Mouse (Mus musculus) C2C12 (cell line): ENCODE measurements around the gene Enpp1.

Experiments used
- CEBPB ChIP-seq: IDR thresholded peaks from one replicate; pipeline ENCODE4 v1.6.1; 2011; ENCODE audit warnings: low read depth, mild to moderate bottlenecking, control low read depth, moderate library complexity
- CTCF ChIP-seq: IDR thresholded peaks from one replicate; pipeline ENCODE4 v1.5.1; 2011; ENCODE audit not compliant: control insufficient read depth, insufficient read depth, insufficient read length
- MYOG ChIP-seq: IDR thresholded peaks from one replicate; pipeline ENCODE4 v1.6.1; 2011; ENCODE audit not compliant: control insufficient read depth, insufficient read length; ENCODE audit errors: extremely low read depth
- USF1 ChIP-seq: IDR thresholded peaks from one replicate; pipeline ENCODE4 v1.6.1; 2011; ENCODE audit warnings: low read depth, mild to moderate bottlenecking, control low read depth, moderate library complexity

- no peak for TF ChIP-seq CTCF
- no peak for TF ChIP-seq USF1
- no peak for TF ChIP-seq MYOG
- TF ChIP-seq CEBPB = no peak
Observed at GRCm38 (mm10) chr10:24615799-24616198, 96.2 kb downstream of the Enpp1 start.
